Mouse (Mus musculus) kidney, embryonic 15.5 days (tissue): ENCODE data around the gene Gm9887. TPM values are rescaled to one million over a fixed set of nuclear protein-coding genes. Genes with fewer than 3 reads are reported as not detected.
"Not testable (repeated sequence)": the region's sequence is repeated elsewhere in the genome, so short reads cannot be mapped to it uniquely, and the experiment has no call there.

Source experiments
- ATAC-seq: fragments of 200-750 bp; cut with Nextera tagmentation; replicated peaks from 2 replicates; pipeline ENCODE4 v1.8.0; 2017; ENCODE audit warnings: moderate TSS enrichment; ENCODE audit not compliant: low FRiP score
- H3K27ac ChIP-seq: fragments of 300-500 bp; sonication (generic); 2 replicates; pipeline ENCODE4 v1.5.1; 2015; ENCODE audit warnings: mild to moderate bottlenecking, inconsistent platforms
- H3K27me3 ChIP-seq: fragments of 300-500 bp; sonication (generic); 2 replicates; pipeline ENCODE4 v1.6.1; 2015; ENCODE audit warnings: inconsistent platforms
- H3K36me3 ChIP-seq: fragments of 300-500 bp; sonication (generic); 2 replicates; pipeline ENCODE4 v1.6.1; 2015; ENCODE audit warnings: inconsistent platforms
- H3K4me1 ChIP-seq: fragments of 300-500 bp; sonication (generic); 2 replicates; pipeline ENCODE4 v1.6.1; 2015; ENCODE audit warnings: inconsistent platforms
- H3K4me2 ChIP-seq: fragments of 300-500 bp; sonication (generic); 2 replicates; pipeline ENCODE4 v1.6.1; 2015; ENCODE audit warnings: moderate library complexity, mild to moderate bottlenecking, inconsistent platforms
- H3K4me3 ChIP-seq: fragments of 300-500 bp; sonication (generic); replicated peaks from 2 replicates; pipeline ENCODE4 v1.5.1; 2015; ENCODE audit warnings: mild to moderate bottlenecking, inconsistent platforms
- H3K9ac ChIP-seq: fragments of 300-500 bp; sonication (generic); 2 replicates; pipeline ENCODE4 v1.6.1; 2015; ENCODE audit warnings: mild to moderate bottlenecking, inconsistent platforms
- H3K9me3 ChIP-seq: fragments of 300-500 bp; sonication (generic); replicated peaks from 2 replicates; pipeline ENCODE4 v1.6.1; 2016; ENCODE audit warnings: inconsistent platforms
- WGBS: fragments of 180-500 bp; shearing (Covaris S2); methylation state at CpG from one replicate; pipeline ENCODE4 v1.1.7; 2015; ENCODE audit warnings: mixed read lengths; 5-methylcytosine and 5-hydroxymethylcytosine counted together
- polyA plus RNA-seq: library from polyadenylated mRNA; unstranded; fragments of >200 nt; fragmentation: Nextera tagmentation; extraction: Ambion mirVana; gene quantifications from 2 replicates; pipeline ENCODE4 v1.2.1, GENCODE M21; 2015

The Gm9887 gene
- polyA plus RNA-seq, 1 experiment from 2014 or later = 1.4 TPM

DNA sequence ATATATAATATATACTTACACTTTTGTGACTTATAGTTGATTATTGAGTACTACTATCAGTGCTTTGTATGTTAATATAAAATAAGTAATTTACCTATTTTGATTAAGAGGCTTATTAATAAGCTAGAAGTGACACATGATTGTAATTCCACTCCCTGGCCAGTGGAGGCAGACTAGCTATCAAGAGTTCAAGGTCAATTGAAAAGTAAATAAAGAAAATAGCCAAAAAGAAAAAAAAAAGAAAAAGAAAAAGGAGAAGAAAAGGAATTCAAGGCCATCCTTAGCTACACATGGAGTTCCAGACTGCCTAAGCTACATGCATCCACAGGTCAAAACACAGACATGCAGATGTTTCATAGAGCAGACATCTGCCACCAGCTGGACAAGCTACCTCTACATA is 5.8 kb downstream of the Gm9887 start:
- H3K4me2 ChIP-seq = no peak overlapping the region
- ATAC-seq = no peak
- no peak overlapping the region for H3K27ac ChIP-seq

DNA sequence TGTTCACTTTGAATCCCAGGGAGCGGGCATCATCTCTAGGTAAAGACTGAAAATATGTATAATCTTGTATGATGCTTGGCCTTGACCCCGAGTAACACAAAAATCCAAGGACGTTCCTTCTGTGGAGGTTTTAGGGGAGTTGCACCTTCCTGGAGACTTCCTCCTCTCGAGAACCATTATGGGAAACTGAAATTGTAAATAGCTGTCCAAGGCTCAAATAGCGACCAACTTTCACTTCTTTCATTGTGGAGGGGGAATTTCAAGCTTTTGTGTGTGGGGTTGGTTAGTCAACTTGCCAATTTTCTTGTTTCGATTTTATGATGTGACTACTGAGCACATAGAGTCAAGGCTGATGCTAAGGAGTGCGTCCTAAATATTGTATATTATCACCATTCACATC is 6.5 kb downstream of the Gm9887 start:
- H3K4me1 ChIP-seq = peaks cover 18% of the 10 kb centered on the region
- ATAC-seq = no peak
- 85% methylated on average over 7 of the region's 7 CpGs for whole genome bisulfite sequencing
- H3K27me3 ChIP-seq = no peaks in the 10 kb centered on the region
- no peaks in the 10 kb centered on the region for H3K36me3 ChIP-seq
- H3K9ac ChIP-seq = no peak overlapping the region
- no peak overlapping the region for H3K4me3 ChIP-seq
- no peaks in the 10 kb centered on the region for H3K9me3 ChIP-seq
- H3K4me2 ChIP-seq = no peak overlapping the region
- no peak overlapping the region for H3K27ac ChIP-seq

More for the DNA sequence above, 5.8 kb downstream of the Gm9887 start:
- peaks cover 20% of the 10 kb centered on the region for H3K4me1 ChIP-seq
- H3K4me3 ChIP-seq = no peak overlapping the region
- no peaks in the 10 kb centered on the region for H3K9me3 ChIP-seq
- H3K27me3 ChIP-seq = no peaks in the 10 kb centered on the region
- H3K9ac ChIP-seq = no peak overlapping the region
- H3K36me3 ChIP-seq = no peaks in the 10 kb centered on the region

DNA sequence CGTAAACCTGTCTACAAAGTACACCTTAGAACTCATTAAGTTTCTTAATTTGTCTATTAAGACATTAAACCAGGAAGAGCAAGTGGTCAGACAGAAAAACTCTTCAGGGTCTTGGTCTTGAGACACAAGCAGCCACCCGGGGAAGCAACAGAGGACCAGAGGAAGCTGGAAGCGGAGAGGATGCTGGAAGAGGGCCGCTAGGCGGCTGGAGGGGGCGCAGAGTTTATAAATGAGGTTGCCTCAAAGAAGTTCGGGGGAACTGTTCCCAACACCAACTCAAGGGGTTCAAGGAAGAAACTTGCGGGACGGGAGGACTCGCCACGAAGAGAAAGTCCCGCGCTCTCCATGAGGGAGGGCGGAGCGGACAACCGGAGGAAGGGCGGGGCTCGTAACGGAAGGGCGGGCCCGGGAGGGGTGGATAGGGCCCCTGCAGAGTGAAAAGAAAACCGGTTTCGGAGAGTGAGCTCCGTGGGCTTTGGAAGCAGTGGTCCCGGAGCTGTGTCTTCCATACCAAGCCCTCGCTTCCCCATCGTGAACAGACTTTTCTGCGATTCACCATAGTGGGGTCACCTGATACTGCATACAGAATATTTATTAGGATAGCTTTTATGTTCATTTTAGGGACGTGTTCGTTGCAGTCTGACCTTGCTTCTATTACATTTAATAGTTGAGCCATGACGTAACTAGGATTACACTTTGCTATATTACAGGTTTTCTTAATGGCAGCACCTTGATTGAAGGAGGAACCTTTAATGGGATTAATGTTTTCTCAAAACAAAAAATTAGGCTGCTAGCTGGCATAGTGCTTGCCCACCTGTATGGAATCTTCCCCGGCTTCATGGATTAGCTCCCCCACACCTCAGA is 8.1 kb downstream of the Gm9887 start:
- H3K9ac ChIP-seq = peak overlapping the region; percentile 51
- peak; percentile 59 for ATAC-seq
- WGBS = 4% methylated on average over 32 of the region's 32 CpGs

DNA sequence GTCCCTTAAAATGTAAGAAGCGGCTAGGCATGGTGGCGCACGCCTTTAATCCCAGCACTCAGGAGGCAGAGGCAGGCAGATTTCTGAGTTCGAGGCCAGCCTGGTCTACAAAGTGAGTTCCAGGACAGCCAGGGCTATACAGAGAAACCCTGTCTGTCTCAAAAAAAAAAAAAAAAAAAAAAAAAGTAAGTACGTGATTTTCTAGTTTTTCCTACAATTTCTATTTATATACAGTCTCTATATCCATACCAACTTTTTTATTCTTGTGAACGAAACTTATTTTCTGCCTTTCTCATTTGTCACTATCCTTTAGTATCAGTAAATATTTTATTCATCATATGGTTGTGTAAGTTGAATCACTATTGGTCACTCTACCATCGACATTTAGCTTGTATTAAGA is 9.1 kb downstream of the Gm9887 start:
- peaks cover 17% of the 10 kb centered on the region for H3K4me1 ChIP-seq
- H3K27me3 ChIP-seq, H3K36me3 ChIP-seq, H3K9me3 ChIP-seq, ATAC-seq, H3K9ac ChIP-seq, H3K4me3 ChIP-seq, H3K27ac ChIP-seq, H3K4me2 ChIP-seq: not testable (repeated sequence)
- WGBS = 95% methylated on average over 7 of the region's 7 CpGs

More for the DNA sequence above, 8.1 kb downstream of the Gm9887 start:
- Histone ChIP-seq H3K9me3 (no peaks in the 10 kb centered on the region), H3K27me3 (no peaks in the 10 kb centered on the region), H3K4me3 (peak overlapping the region; percentile 57), H3K4me2 (peak overlapping the region; percentile 66), H3K4me1 (peaks cover 17% of the 10 kb centered on the region), H3K27ac (peak overlapping the region; percentile 83), H3K36me3 (no peaks in the 10 kb centered on the region)

DNA sequence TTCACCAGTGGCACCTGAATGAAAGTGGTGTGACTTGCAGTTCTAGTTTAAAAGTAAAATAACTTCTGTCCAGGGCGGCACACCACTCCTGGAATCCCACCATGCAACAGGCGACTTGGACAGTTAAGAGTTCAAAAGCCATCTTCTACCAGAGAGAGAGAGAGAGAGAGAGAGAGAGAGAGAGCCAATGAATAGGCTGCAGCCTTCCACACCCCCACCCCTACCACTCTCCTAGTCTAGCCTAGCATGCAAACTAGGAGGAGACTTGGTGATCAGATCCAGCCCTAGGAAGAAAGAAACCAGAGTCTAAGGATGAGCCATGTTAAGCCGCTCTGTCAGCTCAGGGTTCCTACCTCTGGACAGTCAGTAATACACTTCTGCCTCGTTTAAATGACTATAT is 9.9 kb downstream of the Gm9887 start:
- peak overlapping the region; percentile 50; the same call in 1 of the 2 replicates for H3K4me3 ChIP-seq
- WGBS = 55% methylated on average over 4 of the region's 4 CpGs
- no peaks in the 10 kb centered on the region for H3K36me3 ChIP-seq
- H3K4me1 ChIP-seq = peaks cover 17% of the 10 kb centered on the region
- H3K27ac ChIP-seq = peak overlapping the region; percentile 97; the same call in 1 of the 2 replicates
- H3K9ac ChIP-seq = no peak overlapping the region
- ATAC-seq = no peak
- peak overlapping the region; percentile 70; the same call in 1 of the 2 replicates for H3K4me2 ChIP-seq
- H3K9me3 ChIP-seq = no peaks in the 10 kb centered on the region
- no peaks in the 10 kb centered on the region for H3K27me3 ChIP-seq

DNA sequence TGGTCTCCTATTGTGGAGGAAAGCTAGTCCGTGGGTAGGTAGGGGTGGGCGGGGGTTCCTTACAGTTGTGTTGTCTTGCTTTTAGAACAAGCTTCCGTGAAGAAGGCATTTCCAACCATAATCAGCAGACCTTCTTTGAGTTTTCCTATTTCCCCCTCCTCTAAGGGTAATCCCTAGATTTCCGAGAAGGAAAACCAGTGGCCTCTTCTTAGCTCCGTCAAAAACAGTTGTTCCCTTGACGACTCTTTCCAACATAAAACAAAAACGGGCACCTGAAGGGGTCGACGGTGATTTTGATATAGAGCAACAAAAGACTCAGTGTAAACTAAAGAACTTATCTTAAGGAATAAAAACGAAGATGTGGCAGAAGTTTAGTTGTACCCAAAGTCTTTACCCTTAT is 10.3 kb downstream of the Gm9887 start:
- 5% methylated on average over 10 of the region's 10 CpGs for WGBS
- ATAC-seq = no peak
- H3K9ac ChIP-seq = peak overlapping the region; percentile 59
- no peaks in the 10 kb centered on the region for H3K36me3 ChIP-seq
- H3K4me3 ChIP-seq = peak overlapping the region; percentile 50
- no peaks in the 10 kb centered on the region for H3K9me3 ChIP-seq
- H3K4me2 ChIP-seq = peak overlapping the region; percentile 70
- H3K27ac ChIP-seq = peak overlapping the region; percentile 97
- no peaks in the 10 kb centered on the region for H3K27me3 ChIP-seq
- peaks cover 17% of the 10 kb centered on the region for H3K4me1 ChIP-seq

DNA sequence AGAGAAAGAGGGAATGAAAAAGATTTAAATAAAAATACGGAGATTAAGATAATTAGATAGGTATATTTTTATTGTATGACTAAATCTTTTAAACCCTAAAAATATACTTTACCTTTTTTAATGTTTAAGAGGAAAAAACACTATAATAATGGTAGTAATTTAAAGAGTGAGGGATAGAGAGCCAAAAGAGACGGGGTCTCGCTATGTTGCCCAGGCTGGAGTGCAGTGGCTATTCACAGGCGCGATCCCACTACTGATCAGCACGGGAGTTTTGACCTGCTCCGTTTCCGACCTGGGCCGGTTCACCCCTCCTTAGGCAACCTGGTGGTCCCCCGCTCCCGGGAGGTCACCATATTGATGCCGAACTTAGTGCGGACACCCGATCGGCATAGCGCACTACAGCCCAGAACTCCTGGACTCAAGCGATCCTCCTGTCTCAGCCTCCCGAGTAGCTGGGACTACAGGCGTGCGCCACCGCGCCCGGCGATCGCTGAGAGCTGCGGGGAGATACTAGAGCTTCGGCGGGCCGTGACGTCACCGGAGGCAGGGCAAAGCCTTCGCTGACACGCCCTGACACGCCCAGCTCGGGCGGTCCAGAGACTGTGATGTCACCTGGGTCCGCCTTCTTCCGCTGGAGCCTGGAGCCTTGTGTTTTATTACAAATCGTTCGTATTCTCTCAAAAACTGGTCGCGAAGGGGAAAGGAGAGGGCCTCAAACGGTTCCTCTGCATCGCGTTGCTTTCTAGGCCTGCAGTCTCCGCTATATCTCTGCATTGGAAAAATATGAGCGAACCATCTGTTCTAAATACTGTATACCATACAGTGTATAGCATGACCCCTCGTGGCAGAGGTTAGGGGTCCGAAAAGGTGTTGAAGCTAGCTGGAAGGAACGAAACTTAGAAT is 11.0 kb downstream of the Gm9887 start:
- Histone ChIP-seq H3K4me3 (peak overlapping the region; percentile 50), H3K4me1 (peaks cover 18% of the 10 kb centered on the region), H3K27ac (peak overlapping the region; percentile 97), H3K9ac (peak overlapping the region; percentile 59), H3K4me2 (peak overlapping the region; percentile 70)
- peak; percentile 95 for ATAC-seq
- not testable (repeated sequence) for H3K27me3 ChIP-seq, H3K36me3 ChIP-seq, H3K9me3 ChIP-seq
- under 1% methylated on average over 41 of the region's 50 CpGs for WGBS

DNA sequence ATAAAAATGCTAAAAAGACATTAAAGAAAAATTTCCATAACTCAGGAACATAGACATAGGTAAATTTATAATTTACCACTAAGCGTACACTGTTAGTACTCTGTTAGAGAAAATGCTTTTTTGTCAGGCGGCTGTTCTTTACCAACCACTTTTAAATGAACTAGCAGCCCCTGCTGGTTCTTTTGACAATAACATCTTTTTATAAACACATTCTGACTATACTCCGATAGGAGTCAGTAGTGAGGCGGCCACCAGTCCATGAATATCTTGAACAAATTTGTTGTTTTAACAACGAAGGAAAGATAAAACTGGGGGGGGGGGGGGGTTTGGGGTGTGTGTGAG is 11.6 kb downstream of the Gm9887 start:
- H3K4me2 ChIP-seq = 0 out of 2 replicates have a peak overlapping the region, but pooled peaks have one; percentile 70
- H3K27ac ChIP-seq = no peak overlapping the region
- H3K36me3 ChIP-seq = no peaks in the 10 kb centered on the region
- H3K9ac ChIP-seq = no peak overlapping the region
- no peaks in the 10 kb centered on the region for H3K27me3 ChIP-seq
- no peaks in the 10 kb centered on the region for H3K9me3 ChIP-seq
- no peak for ATAC-seq
- no peak overlapping the region for H3K4me3 ChIP-seq
- H3K4me1 ChIP-seq = peaks cover 22% of the 10 kb centered on the region
- 19% methylated on average over 5 of the region's 5 CpGs for whole genome bisulfite sequencing

DNA sequence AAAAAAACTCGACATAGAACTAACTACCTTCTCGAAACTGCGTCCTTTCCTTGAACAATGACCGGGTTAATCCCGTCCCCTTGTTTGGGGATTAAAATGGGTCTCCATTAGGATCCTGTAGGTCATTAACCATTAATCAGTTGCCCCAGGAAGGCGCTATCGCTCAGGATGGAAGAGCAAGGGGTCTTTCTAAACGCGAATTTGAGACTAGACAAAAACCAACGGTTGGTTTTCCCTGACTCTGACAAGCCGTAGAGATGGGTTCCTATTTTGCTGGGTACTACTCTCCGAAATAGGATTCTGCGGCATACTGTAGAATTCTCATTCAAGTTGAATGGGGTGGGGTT is 15.0 kb downstream of the Gm9887 start:
- 7% methylated on average over 13 of the region's 13 CpGs for WGBS
- Histone ChIP-seq H3K9ac (peak overlapping the region; percentile 88), H3K9me3 (no peaks in the 10 kb centered on the region), H3K36me3 (peaks cover 22% of the 10 kb centered on the region), H3K4me3 (peak overlapping the region; percentile 81), H3K27ac (peak overlapping the region; percentile 90; the same call in 1 of the 2 replicates), H3K4me2 (peak overlapping the region; percentile 76), H3K4me1 (peaks cover 16% of the 10 kb centered on the region), H3K27me3 (no peaks in the 10 kb centered on the region)
- ATAC-seq = no peak

DNA sequence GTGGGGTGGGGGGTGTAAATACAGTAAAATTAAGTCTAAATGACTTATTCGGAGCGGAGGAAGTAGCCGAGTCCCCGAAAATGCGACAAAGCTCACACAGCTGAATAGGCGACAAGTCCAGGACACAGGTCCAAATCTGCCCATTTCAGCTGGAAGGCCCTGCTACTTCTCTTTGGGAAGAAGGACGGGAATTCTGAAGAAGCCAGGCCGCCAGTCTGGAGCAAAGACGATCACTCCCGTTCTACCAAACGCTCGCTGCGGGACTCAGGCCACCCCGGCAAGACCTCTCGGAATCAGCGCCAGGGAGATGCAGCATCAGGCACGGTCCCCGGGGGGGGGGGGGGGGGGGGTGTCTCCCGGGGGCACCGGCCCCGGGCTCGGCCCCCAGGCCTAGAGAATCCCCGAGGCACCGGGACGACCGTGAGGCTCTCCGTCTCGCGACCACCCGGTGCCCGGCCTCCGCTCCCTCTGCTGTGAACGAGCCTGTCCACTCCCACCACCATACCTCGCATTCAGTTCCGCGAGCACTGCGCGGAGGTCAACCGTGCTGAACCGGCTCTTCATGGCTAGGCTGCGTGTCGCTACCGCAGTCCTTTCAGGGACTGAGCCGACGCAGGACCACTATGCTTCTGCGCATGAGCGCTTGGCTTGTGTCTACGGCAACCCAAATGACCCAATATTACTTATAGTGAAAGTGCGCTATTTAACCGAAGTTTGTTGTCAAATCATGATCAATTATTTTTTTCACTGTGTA is 15.5 kb downstream of the Gm9887 start, which contains the start of gene Nemf:
TSS of gene Nemf (minus strand) at position 620 of the 754 bp plus-strand sequence.
- WGBS = 1% methylated on average over 39 of the region's 50 CpGs

DNA sequence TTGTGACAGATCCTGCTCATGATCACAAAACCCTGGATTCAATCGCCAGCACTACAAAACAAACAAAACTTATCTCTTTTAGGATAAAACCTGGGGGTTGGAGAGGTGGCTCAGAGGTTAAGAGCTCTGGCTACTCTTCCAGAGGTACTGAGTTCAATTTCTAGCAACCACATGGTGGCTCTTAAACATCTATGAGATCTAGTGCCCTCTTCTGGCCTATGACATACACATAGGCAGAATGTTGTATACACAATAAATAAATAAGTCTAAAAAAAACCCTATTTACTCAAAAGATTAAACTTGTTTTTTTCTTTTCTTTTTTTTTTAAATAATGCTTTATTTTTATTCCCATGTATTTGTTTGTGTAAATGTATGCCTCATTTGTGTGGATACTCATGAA is 20.6 kb downstream of the Gm9887 start:
- Histone ChIP-seq H3K36me3 (peaks cover 71% of the 10 kb centered on the region), H3K4me1 (peaks cover 10% of the 10 kb centered on the region), H3K27me3 (no peaks in the 10 kb centered on the region), H3K9ac (no peak overlapping the region), H3K4me3 (no peak overlapping the region), H3K9me3 (no peaks in the 10 kb centered on the region), H3K4me2 (no peak overlapping the region), H3K27ac (no peak overlapping the region)
- no peak for ATAC-seq
- WGBS = 82% methylated on average over 1 of the region's 1 CpGs

More for the DNA sequence above, 15.5 kb downstream of the Gm9887 start, which contains the start of gene Nemf:
- H3K4me3 ChIP-seq = peak within 1 kb of the TSS; percentile 81
- peak within 1 kb of the TSS; percentile 90 for H3K27ac ChIP-seq
- H3K9me3 ChIP-seq = no peaks in the 10 kb centered on the region
- peaks cover 10% of the 10 kb centered on the region for H3K4me1 ChIP-seq
- H3K27me3 ChIP-seq = no peaks in the 10 kb centered on the region
- peak within 1 kb of the TSS; percentile 88 for H3K9ac ChIP-seq
- peak; percentile 76 for ATAC-seq
- H3K36me3 ChIP-seq = peaks cover 28% of the 10 kb centered on the region
- peak within 1 kb of the TSS; percentile 76 for H3K4me2 ChIP-seq
